Mouse (Mus musculus) neural tube, embryonic 12.5 days (tissue): ENCODE measurements around the gene Zbed6. TPM values are rescaled to one million over a fixed set of nuclear protein-coding genes. Genes with fewer than 3 reads are reported as not detected.

Experiments
- ATAC-seq: fragments of 200-750 bp; cut with Nextera tagmentation; 2 replicates; pipeline ENCODE4 v1.8.0; 2017; ENCODE audit warnings: low read depth, mild to moderate bottlenecking, moderate TSS enrichment, moderate library complexity; ENCODE audit not compliant: low FRiP score
- H3K27ac ChIP-seq: fragments of 300-500 bp; sonication (generic); 2 replicates; pipeline ENCODE4 v1.5.1; 2016
- H3K27me3 ChIP-seq: fragments of 300-500 bp; sonication (generic); replicated peaks from 2 replicates; pipeline ENCODE4 v1.6.1; 2016; ENCODE audit warnings: mild to moderate bottlenecking
- H3K36me3 ChIP-seq: fragments of 300-500 bp; sonication (generic); 2 replicates; pipeline ENCODE4 v1.6.1; 2016; ENCODE audit warnings: mild to moderate bottlenecking
- H3K4me1 ChIP-seq: fragments of 300-500 bp; sonication (generic); 2 replicates; pipeline ENCODE4 v1.6.1; 2016
- H3K4me2 ChIP-seq: fragments of 300-500 bp; sonication (generic); replicated peaks from 2 replicates; pipeline ENCODE4 v1.6.1; 2016; ENCODE audit warnings: mild to moderate bottlenecking
- H3K4me3 ChIP-seq: fragments of 300-500 bp; sonication (generic); 2 replicates; pipeline ENCODE4 v1.5.1; 2016
- H3K9ac ChIP-seq: fragments of 300-500 bp; sonication (generic); 2 replicates; pipeline ENCODE4 v1.6.1; 2016; ENCODE audit warnings: mild to moderate bottlenecking
- H3K9me3 ChIP-seq: fragments of 300-500 bp; sonication (generic); 2 replicates; pipeline ENCODE4 v1.6.1; 2016; ENCODE audit warnings: mild to moderate bottlenecking
- WGBS: fragments of 180-500 bp; shearing (Covaris S2); methylation state at CpG from one replicate; pipeline ENCODE4 v1.1.7; 2016; 5-methylcytosine and 5-hydroxymethylcytosine counted together
- polyA plus RNA-seq: library from polyadenylated mRNA; unstranded; fragments of >200 nt; fragmentation: Nextera tagmentation; extraction: Ambion mirVana; gene quantifications from 2 replicates; pipeline ENCODE4 v1.2.1, GENCODE M21; 2016

Zbed6 gene
- polyA plus RNA-seq, 1 experiment from 2014 or later, result not detected

- Histone ChIP-seq H3K36me3 (peaks cover 22% of the 10 kb centered on the region; the same call in 1 of the 2 replicates), H3K4me1 (peaks cover 42% of the 10 kb centered on the region), H3K4me3 (no peak overlapping the region), H3K9me3 (no peaks in the 10 kb centered on the region), H3K27me3 (no peaks in the 10 kb centered on the region), H3K4me2 (peak overlapping the region; percentile 92), H3K9ac (no peak overlapping the region), H3K27ac (no peak overlapping the region)
- WGBS, result 87% methylated on average over 3 of the region's 3 CpGs
- no peak for ATAC-seq
Observed at GRCm38 (mm10) chr1:133658878-133659277, 1.8 kb downstream of the Zbed6 start.

DNA sequence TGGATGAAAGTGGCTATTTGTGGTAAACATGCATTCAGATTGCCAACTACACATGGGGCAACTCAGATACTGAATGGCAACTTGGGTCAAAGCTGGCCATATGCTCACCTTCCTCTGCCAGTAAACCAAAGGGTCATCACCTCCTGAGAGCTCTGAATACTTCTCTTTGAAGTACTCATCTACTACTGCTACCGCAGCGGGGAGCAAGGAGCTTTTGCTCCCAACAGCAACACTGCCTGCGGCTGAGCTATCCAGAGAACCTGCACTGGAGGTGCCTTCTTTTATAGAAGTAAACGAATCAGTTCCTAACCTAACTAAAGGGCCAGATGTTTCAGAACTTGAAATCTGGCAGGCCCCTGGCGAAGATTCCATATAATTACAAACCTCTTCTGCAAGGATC lies 3.9 kb downstream of the Zbed6 start:
- Histone ChIP-seq H3K4me3 (no peak overlapping the region), H3K4me2 (no peak overlapping the region; the same call in 1 of the 2 replicates), H3K27me3 (no peaks in the 10 kb centered on the region), H3K27ac (no peak overlapping the region), H3K36me3 (peaks cover 22% of the 10 kb centered on the region; the same call in 1 of the 2 replicates), H3K9me3 (no peaks in the 10 kb centered on the region), H3K4me1 (peaks cover 42% of the 10 kb centered on the region), H3K9ac (0 out of 2 replicates have a peak overlapping the region, but pooled peaks have one; percentile 29)
- WGBS, result 44% methylated on average over 5 of the region's 5 CpGs
- no peak for ATAC-seq

DNA sequence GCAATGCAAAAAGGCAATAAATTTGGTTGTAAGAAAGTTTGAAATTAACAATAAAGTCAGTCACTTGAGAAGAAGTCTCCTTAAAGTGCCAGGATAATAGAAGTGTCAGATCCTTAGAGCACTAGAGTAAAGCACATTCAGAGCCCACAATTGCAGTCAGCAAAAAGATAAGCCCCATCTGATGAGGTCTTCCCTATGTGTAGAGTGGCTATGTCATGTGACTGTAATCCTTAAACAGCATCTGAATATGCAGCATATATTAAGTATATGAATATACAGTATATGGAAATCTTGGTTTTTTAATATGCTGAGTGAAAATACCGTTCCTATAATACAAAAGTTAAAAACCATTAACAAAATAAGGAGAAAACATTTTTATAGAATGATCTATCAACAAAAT lies 7.7 kb downstream of the Zbed6 start:
- Histone ChIP-seq H3K9ac (no peak overlapping the region), H3K4me2 (no peak overlapping the region), H3K27me3 (no peaks in the 10 kb centered on the region), H3K4me1 (peaks cover 19% of the 10 kb centered on the region), H3K27ac (no peak overlapping the region), H3K36me3 (peaks cover 19% of the 10 kb centered on the region; the same call in 1 of the 2 replicates), H3K9me3 (no peaks in the 10 kb centered on the region), H3K4me3 (no peak overlapping the region)
- WGBS, result 94% methylated on average over 1 of the region's 1 CpGs
- ATAC-seq, result no peak

- Histone ChIP-seq H3K4me3 (no peak overlapping the region), H3K9me3 (no peaks in the 10 kb centered on the region), H3K4me2 (no peak overlapping the region), H3K36me3 (peaks cover 27% of the 10 kb centered on the region), H3K4me1 (no peaks in the 10 kb centered on the region), H3K27ac (no peak overlapping the region), H3K27me3 (no peaks in the 10 kb centered on the region), H3K9ac (no peak overlapping the region)
- 98% methylated on average over 7 of the region's 7 CpGs for WGBS
- ATAC-seq, result no peak
Observed at GRCm38 (mm10) chr1:133650288-133651055, 10.2 kb downstream of the Zbed6 start.

DNA sequence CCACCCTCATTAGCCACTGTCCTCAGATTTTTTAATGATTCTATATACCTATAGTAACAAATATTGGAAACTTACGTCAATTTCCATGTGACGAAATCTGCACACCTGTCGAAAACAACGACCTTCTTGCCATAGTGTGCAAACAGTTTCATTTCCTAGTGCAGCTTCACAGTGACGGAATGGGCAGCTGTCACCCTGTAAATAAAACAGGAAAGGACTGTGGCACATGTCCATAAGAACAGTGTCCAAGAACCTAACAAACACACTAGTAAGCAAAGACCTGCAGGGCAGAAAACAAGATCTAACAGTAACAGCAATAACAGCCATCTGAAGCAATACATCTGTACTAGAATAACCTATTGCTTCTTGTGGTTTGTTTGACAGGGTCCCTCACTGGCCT lies 15.0 kb downstream of the Zbed6 start:
- H3K9ac ChIP-seq, result no peak overlapping the region
- ATAC-seq, result no peak
- no peak overlapping the region for H3K4me3 ChIP-seq
- 94% methylated on average over 5 of the region's 5 CpGs for WGBS
- H3K4me1 ChIP-seq, result no peaks in the 10 kb centered on the region
- H3K27me3 ChIP-seq, result no peaks in the 10 kb centered on the region
- H3K36me3 ChIP-seq, result peaks cover 63% of the 10 kb centered on the region
- no peak overlapping the region for H3K27ac ChIP-seq
- H3K4me2 ChIP-seq, result no peak overlapping the region
- H3K9me3 ChIP-seq, result no peaks in the 10 kb centered on the region

GRCm38 (mm10) chr1:133641163-133641562 lies 19.5 kb downstream of the Zbed6 start:
- Histone ChIP-seq H3K36me3 (peaks cover 89% of the 10 kb centered on the region), H3K9ac (no peak overlapping the region), H3K4me1 (no peaks in the 10 kb centered on the region), H3K9me3 (no peaks in the 10 kb centered on the region), H3K27ac (no peak overlapping the region), H3K27me3 (no peaks in the 10 kb centered on the region), H3K4me2 (no peak overlapping the region), H3K4me3 (no peak overlapping the region)
- no peak for ATAC-seq
- 94% methylated on average over 2 of the region's 2 CpGs for WGBS

DNA sequence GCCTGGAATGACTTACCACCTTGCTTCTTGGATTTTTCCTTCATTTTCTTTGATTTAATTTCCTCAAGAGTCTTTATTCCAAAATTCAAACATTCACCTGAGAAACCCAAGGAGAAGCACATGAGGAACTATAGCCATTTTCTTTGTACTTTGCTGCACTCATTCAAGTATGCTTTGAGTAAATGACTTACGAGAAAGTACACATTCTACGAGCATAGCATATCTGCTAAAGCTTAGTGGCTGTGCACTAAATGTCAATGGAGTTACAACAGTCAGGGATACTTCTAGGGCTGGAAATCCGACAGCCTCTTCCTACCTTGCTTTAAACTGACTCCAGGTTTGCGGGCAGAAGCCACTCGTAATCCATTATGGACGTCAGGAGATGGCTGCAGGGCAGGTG lies 22.2 kb downstream of the Zbed6 start:
- H3K27ac ChIP-seq, result no peak overlapping the region
- H3K4me1 ChIP-seq, result no peaks in the 10 kb centered on the region
- H3K27me3 ChIP-seq, result no peaks in the 10 kb centered on the region
- ATAC-seq, result no peak
- H3K9me3 ChIP-seq, result no peaks in the 10 kb centered on the region
- H3K36me3 ChIP-seq, result peaks cover 90% of the 10 kb centered on the region
- no peak overlapping the region for H3K9ac ChIP-seq
- WGBS, result 94% methylated on average over 6 of the region's 6 CpGs
- no peak overlapping the region for H3K4me3 ChIP-seq
- H3K4me2 ChIP-seq, result no peak overlapping the region

- no peaks in the 10 kb centered on the region for H3K27me3 ChIP-seq
- no peaks in the 10 kb centered on the region for H3K9me3 ChIP-seq
- no peak overlapping the region for H3K9ac ChIP-seq
- no peak overlapping the region for H3K4me2 ChIP-seq
- H3K27ac ChIP-seq, result no peak overlapping the region
- no peak overlapping the region for H3K4me3 ChIP-seq
- peaks cover 76% of the 10 kb centered on the region for H3K36me3 ChIP-seq
- no peak for ATAC-seq
- WGBS, result 87% methylated on average over 2 of the region's 2 CpGs
- no peaks in the 10 kb centered on the region for H3K4me1 ChIP-seq
Observed at GRCm38 (mm10) chr1:133632168-133632567, 28.5 kb downstream of the Zbed6 start.

GRCm38 (mm10) chr1:133625052-133625451 lies 35.6 kb downstream of the Zbed6 start:
- peaks cover 69% of the 10 kb centered on the region for H3K36me3 ChIP-seq
- H3K4me2 ChIP-seq, result no peak overlapping the region
- no peak overlapping the region for H3K4me3 ChIP-seq
- H3K4me1 ChIP-seq, result no peaks in the 10 kb centered on the region
- no peak overlapping the region for H3K9ac ChIP-seq
- ATAC-seq, result no peak
- no peaks in the 10 kb centered on the region for H3K27me3 ChIP-seq
- WGBS, result 84% methylated on average over 2 of the region's 2 CpGs
- H3K27ac ChIP-seq, result no peak overlapping the region
- H3K9me3 ChIP-seq, result no peaks in the 10 kb centered on the region

DNA sequence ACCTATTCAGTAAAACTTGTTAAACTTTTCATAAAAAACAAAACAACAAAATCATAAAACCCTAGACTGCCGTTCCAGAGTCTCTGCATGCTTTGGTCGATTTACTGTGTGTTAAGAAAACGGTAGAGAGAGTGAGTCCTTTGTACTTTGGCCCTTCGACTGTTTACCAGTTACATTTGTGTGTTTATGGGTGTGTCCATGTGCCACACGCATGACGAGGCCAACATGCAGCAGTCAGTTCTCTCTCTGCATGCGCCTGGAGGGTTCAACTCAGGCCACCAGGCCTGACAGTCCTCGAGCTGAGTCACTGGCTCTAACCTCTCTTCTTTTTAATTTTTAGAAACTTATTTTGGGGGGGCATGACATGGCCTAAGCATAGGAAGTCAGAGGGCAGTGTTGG lies 42.4 kb downstream of the Zbed6 start:
- H3K4me1 ChIP-seq, result no peaks in the 10 kb centered on the region
- ATAC-seq, result no peak
- H3K27ac ChIP-seq, result no peak overlapping the region
- H3K36me3 ChIP-seq, result peaks cover 36% of the 10 kb centered on the region
- H3K9ac ChIP-seq, result no peak overlapping the region
- H3K4me3 ChIP-seq, result no peak overlapping the region
- no peak overlapping the region for H3K4me2 ChIP-seq
- no peaks in the 10 kb centered on the region for H3K9me3 ChIP-seq
- 84% methylated on average over 8 of the region's 8 CpGs for WGBS
- no peaks in the 10 kb centered on the region for H3K27me3 ChIP-seq

- H3K4me3 ChIP-seq, result no peak overlapping the region
- no peaks in the 10 kb centered on the region for H3K9me3 ChIP-seq
- no peak overlapping the region for H3K27ac ChIP-seq
- H3K27me3 ChIP-seq, result no peaks in the 10 kb centered on the region
- H3K4me1 ChIP-seq, result no peaks in the 10 kb centered on the region
- H3K9ac ChIP-seq, result no peak overlapping the region
- H3K36me3 ChIP-seq, result peaks cover 32% of the 10 kb centered on the region
- 82% methylated on average over 2 of the region's 2 CpGs for WGBS
- no peak for ATAC-seq
- no peak overlapping the region for H3K4me2 ChIP-seq
Observed at GRCm38 (mm10) chr1:133617908-133618307, 42.8 kb downstream of the Zbed6 start.

- H3K4me2 ChIP-seq, result no peak overlapping the region
- 81% methylated on average over 3 of the region's 3 CpGs for WGBS
- ATAC-seq, result no peak
- no peak overlapping the region for H3K27ac ChIP-seq
- H3K4me1 ChIP-seq, result peaks cover 4% of the 10 kb centered on the region; the same call in 1 of the 2 replicates
- H3K9ac ChIP-seq, result no peak overlapping the region
- H3K4me3 ChIP-seq, result no peak overlapping the region
- H3K27me3 ChIP-seq, result no peaks in the 10 kb centered on the region
- no peaks in the 10 kb centered on the region for H3K9me3 ChIP-seq
- H3K36me3 ChIP-seq, result peaks cover 6% of the 10 kb centered on the region
Observed at GRCm38 (mm10) chr1:133613817-133614216, 46.9 kb downstream of the Zbed6 start.

- no peak overlapping the region for H3K4me2 ChIP-seq
- H3K36me3 ChIP-seq, result peaks cover 18% of the 10 kb centered on the region
- no peak overlapping the region for H3K9ac ChIP-seq
- no peak overlapping the region for H3K4me3 ChIP-seq
- no peaks in the 10 kb centered on the region for H3K9me3 ChIP-seq
- no peaks in the 10 kb centered on the region for H3K27me3 ChIP-seq
- no peak overlapping the region for H3K27ac ChIP-seq
- peaks cover 8% of the 10 kb centered on the region; the same call in 1 of the 2 replicates for H3K4me1 ChIP-seq
- ATAC-seq, result no peak
- WGBS, result 90% methylated on average over 1 of the region's 1 CpGs
Observed at GRCm38 (mm10) chr1:133611436-133611835, 49.2 kb downstream of the Zbed6 start.
